Mouse (Mus musculus): Measurements from ENCODE around the gene Pald1. TPM values are rescaled to one million over a fixed set of nuclear protein-coding genes. Genes with fewer than 3 reads are reported as not detected.

Pald1 gene
- polyA plus RNA-seq, 1 experiment from 2014 or later, result 19.6 TPM

- DNase-seq (ENCODE audit: low spot score) (no peak), ATAC-seq (replicated peaks; ENCODE audit: low FRiP score, low TSS enrichment, low read depth) (no peak)
- no peaks in the 10 kb centered on the region for H3K36me3 ChIP-seq (ENCODE audit: control insufficient read depth, insufficient read depth, low read length)
- H3K9me3 ChIP-seq (ENCODE audit: control insufficient read depth, low read length), result no peaks in the 10 kb centered on the region
- H3K27ac ChIP-seq (ENCODE audit: low read depth), result no peak overlapping the region
- H3K27me3 ChIP-seq (replicated peaks; ENCODE audit: control insufficient read depth, insufficient read depth, low read length), result no peaks in the 10 kb centered on the region
- WGBS, result 36% methylated on average over 6 of the region's 6 CpGs
- H3K9ac ChIP-seq (ENCODE audit: low read length), result no peak overlapping the region
- H3K4me3 ChIP-seq (ENCODE audit: low read depth, low read length), result no peak overlapping the region
- H3K4me2 ChIP-seq (ENCODE audit: low read length), result no peak overlapping the region
- H3K4me1 ChIP-seq (replicated peaks; ENCODE audit: control insufficient read depth, insufficient read depth, low read length), result peaks cover 13% of the 10 kb centered on the region
These were observed 71.2 kb downstream of the Pald1 start for GRCm38 (mm10) chr10:61312159-61312558.

GRCm38 (mm10) chr10:61308706-61309320 is 74.5 kb downstream of the Pald1 start:
- DNase-seq (ENCODE audit: low spot score) (no peak), ATAC-seq (replicated peaks; ENCODE audit: low FRiP score, low TSS enrichment, low read depth) (no peak)
- H3K9ac ChIP-seq (ENCODE audit: low read length), result no peak overlapping the region
- WGBS, result 65% methylated on average over 12 of the region's 12 CpGs
- no peaks in the 10 kb centered on the region for H3K27me3 ChIP-seq (replicated peaks; ENCODE audit: control insufficient read depth, insufficient read depth, low read length)
- no peak overlapping the region for H3K27ac ChIP-seq (ENCODE audit: low read depth)
- H3K4me2 ChIP-seq (ENCODE audit: low read length), result no peak overlapping the region
- H3K4me1 ChIP-seq (replicated peaks; ENCODE audit: control insufficient read depth, insufficient read depth, low read length), result peaks cover 6% of the 10 kb centered on the region
- no peak overlapping the region for H3K4me3 ChIP-seq (ENCODE audit: low read depth, low read length)
- H3K36me3 ChIP-seq (ENCODE audit: control insufficient read depth, insufficient read depth, low read length), result no peaks in the 10 kb centered on the region
- H3K9me3 ChIP-seq (ENCODE audit: control insufficient read depth, low read length), result no peaks in the 10 kb centered on the region

DNA sequence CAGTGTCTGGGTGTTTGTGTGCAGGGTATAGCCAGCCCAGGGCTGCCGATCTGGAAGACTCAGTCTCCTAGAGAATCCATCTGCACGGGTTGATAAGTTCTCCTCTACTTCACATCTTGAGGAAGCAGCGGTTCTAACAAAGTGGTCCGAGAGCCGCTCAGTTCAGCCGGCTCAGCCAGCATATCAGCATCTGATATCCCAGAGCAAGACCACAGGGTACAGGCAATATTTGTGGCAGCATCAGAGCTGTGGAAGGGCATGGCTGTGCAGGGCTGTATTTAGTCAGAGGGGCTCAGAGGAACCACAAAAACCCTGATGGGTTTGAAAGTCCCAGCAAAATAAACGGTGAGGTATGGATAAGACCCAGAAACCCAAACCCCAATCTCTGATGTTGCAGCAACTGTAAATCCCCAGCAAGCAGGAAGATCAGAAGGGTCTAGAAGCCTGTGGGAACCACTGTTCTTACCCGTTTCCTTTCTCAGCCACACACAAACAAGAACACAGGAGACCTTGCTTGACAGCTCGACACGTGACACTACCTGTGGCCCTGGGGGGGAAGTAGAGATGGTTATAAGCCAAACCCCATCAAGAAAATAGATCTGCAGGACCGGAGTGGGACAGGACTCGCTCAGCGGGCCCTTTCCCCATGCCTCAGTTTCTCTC is 77.3 kb downstream of the Pald1 start:
- 86% methylated on average over 13 of the region's 13 CpGs for WGBS

DNA sequence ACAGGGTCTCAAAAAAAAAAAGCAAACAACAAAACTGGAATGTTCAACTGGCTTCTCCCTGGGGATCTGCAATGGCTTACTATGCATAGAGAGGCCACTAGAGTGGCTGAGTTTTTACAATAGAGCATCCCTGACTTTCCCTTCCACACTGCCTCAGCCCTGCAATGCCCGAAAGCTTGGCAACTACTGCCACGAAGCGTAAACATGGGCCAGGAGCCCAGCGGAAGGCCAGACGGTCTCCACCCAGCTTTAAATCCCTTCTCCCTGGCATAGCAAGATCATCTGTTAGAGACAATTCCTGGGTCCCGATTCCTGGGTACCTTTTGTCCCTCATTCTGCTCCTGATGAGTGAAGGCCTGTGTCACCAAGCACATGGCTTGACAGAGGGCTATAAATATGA is 79.3 kb downstream of the Pald1 start:
- ATAC-seq (replicated peaks; ENCODE audit: low FRiP score, low TSS enrichment, low read depth), result no peak
- Histone ChIP-seq H3K4me1 (replicated peaks; ENCODE audit: control insufficient read depth, insufficient read depth, low read length) (no peaks in the 10 kb centered on the region), H3K9me3 (ENCODE audit: control insufficient read depth, low read length) (no peaks in the 10 kb centered on the region), H3K27me3 (replicated peaks; ENCODE audit: control insufficient read depth, insufficient read depth, low read length) (no peaks in the 10 kb centered on the region), H3K36me3 (ENCODE audit: control insufficient read depth, insufficient read depth, low read length) (no peaks in the 10 kb centered on the region), H3K27ac (ENCODE audit: low read depth) (no peak overlapping the region), H3K4me3 (ENCODE audit: low read depth, low read length) (no peak overlapping the region), H3K9ac (ENCODE audit: low read length) (no peak overlapping the region), H3K4me2 (ENCODE audit: low read length) (no peak overlapping the region)
- DNase-seq (ENCODE audit: low spot score), result no peak
- WGBS, result 74% methylated on average over 6 of the region's 6 CpGs

More for the DNA sequence above, 77.3 kb downstream of the Pald1 start:
- Histone ChIP-seq H3K4me1 (replicated peaks; ENCODE audit: control insufficient read depth, insufficient read depth, low read length) (no peaks in the 10 kb centered on the region), H3K9me3 (ENCODE audit: control insufficient read depth, low read length) (no peaks in the 10 kb centered on the region), H3K4me3 (ENCODE audit: low read depth, low read length) (no peak overlapping the region), H3K4me2 (ENCODE audit: low read length) (no peak overlapping the region), H3K27ac (ENCODE audit: low read depth) (no peak overlapping the region), H3K9ac (ENCODE audit: low read length) (no peak overlapping the region), H3K27me3 (replicated peaks; ENCODE audit: control insufficient read depth, insufficient read depth, low read length) (no peaks in the 10 kb centered on the region), H3K36me3 (ENCODE audit: control insufficient read depth, insufficient read depth, low read length) (no peaks in the 10 kb centered on the region)
- ATAC-seq (replicated peaks; ENCODE audit: low FRiP score, low TSS enrichment, low read depth) (no peak), DNase-seq (ENCODE audit: low spot score) (no peak)

DNA sequence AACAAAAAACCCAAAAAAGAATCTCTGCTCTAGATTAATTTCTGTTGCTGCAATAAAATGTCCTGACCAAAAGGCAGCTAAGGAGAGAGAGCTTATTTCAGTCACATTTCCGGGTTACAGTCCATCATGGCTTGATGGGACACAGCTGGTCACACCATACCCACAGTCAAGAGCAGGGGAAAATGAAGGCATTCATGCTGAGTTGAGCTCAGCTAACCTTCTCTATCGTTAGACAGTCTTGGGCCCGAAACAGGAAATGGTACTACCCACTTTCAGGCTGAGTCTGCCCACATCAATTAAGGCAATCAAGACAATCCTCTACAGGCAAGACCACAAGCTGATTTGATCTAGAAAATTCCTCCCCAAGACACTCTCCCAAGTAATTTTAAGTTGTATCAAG is 82.3 kb downstream of the Pald1 start:
- no peak for ATAC-seq (replicated peaks; ENCODE audit: low FRiP score, low TSS enrichment, low read depth)

DNA sequence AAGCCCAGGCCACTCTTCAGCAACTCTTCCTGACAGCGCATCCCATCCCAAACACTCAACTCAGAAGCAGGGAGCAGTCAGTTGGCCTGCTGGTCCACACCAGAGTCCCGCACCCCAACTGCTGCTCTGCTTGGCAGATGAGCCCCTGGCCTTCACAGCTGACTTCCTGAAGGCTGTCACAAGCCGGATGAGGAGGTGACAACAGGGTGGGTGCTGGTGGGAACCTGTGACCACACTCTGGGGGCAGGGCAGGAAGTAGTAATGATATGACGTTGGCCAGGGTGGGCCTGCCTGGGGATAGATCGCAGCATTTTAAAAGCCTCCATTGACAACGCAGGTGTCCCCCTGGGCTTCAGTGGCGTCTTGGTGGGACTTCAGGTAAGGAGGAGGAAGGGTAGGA is 85.9 kb downstream of the Pald1 start, which contains the start of gene Prf1:
Prf1 (plus strand) TSS at position 357 of the 400 bp plus-strand sequence.
- ATAC-seq (replicated peaks; ENCODE audit: low FRiP score, low TSS enrichment, low read depth), result no peak
- WGBS, result 75% methylated on average over 7 of the region's 7 CpGs
- Histone ChIP-seq H3K36me3 (ENCODE audit: control insufficient read depth, insufficient read depth, low read length) (no peaks in the 10 kb centered on the region), H3K9me3 (ENCODE audit: control insufficient read depth, low read length) (no peaks in the 10 kb centered on the region), H3K27me3 (replicated peaks; ENCODE audit: control insufficient read depth, insufficient read depth, low read length) (no peaks in the 10 kb centered on the region), H3K4me1 (replicated peaks; ENCODE audit: control insufficient read depth, insufficient read depth, low read length) (no peaks in the 10 kb centered on the region), H3K9ac (ENCODE audit: low read length) (no peak within 1 kb of the TSS), H3K4me2 (ENCODE audit: low read length) (no peak within 1 kb of the TSS), H3K27ac (ENCODE audit: low read depth) (no peak within 1 kb of the TSS), H3K4me3 (ENCODE audit: low read depth, low read length) (no peak within 1 kb of the TSS)
- no peak for DNase-seq (ENCODE audit: low spot score)

More for the DNA sequence above, 82.3 kb downstream of the Pald1 start:
- H3K4me3 ChIP-seq (ENCODE audit: low read depth, low read length), result no peak overlapping the region
- no peaks in the 10 kb centered on the region for H3K27me3 ChIP-seq (replicated peaks; ENCODE audit: control insufficient read depth, insufficient read depth, low read length)
- no peaks in the 10 kb centered on the region for H3K9me3 ChIP-seq (ENCODE audit: control insufficient read depth, low read length)
- DNase-seq (ENCODE audit: low spot score), result no peak
- H3K4me2 ChIP-seq (ENCODE audit: low read length), result no peak overlapping the region
- H3K4me1 ChIP-seq (replicated peaks; ENCODE audit: control insufficient read depth, insufficient read depth, low read length), result no peaks in the 10 kb centered on the region
- no peaks in the 10 kb centered on the region for H3K36me3 ChIP-seq (ENCODE audit: control insufficient read depth, insufficient read depth, low read length)
- 60% methylated on average over 3 of the region's 3 CpGs for WGBS
- H3K27ac ChIP-seq (ENCODE audit: low read depth), result no peak overlapping the region
- H3K9ac ChIP-seq (ENCODE audit: low read length), result no peak overlapping the region

- Histone ChIP-seq H3K4me1 (replicated peaks; ENCODE audit: control insufficient read depth, insufficient read depth, low read length) (no peaks in the 10 kb centered on the region), H3K4me2 (ENCODE audit: low read length) (no peak overlapping the region), H3K4me3 (ENCODE audit: low read depth, low read length) (no peak overlapping the region), H3K27ac (ENCODE audit: low read depth) (no peak overlapping the region), H3K27me3 (replicated peaks; ENCODE audit: control insufficient read depth, insufficient read depth, low read length) (no peaks in the 10 kb centered on the region), H3K36me3 (ENCODE audit: control insufficient read depth, insufficient read depth, low read length) (no peaks in the 10 kb centered on the region), H3K9me3 (ENCODE audit: control insufficient read depth, low read length) (no peaks in the 10 kb centered on the region), H3K9ac (ENCODE audit: low read length) (no peak overlapping the region)
- no peak for ATAC-seq (replicated peaks; ENCODE audit: low FRiP score, low TSS enrichment, low read depth)
- WGBS, result 78% methylated on average over 8 of the region's 8 CpGs
- DNase-seq (ENCODE audit: low spot score), result no peak
These were observed 86.5 kb downstream of the Pald1 start for GRCm38 (mm10) chr10:61296713-61297445.

- Histone ChIP-seq H3K4me1 (replicated peaks; ENCODE audit: control insufficient read depth, insufficient read depth, low read length) (no peaks in the 10 kb centered on the region), H3K4me2 (ENCODE audit: low read length) (no peak overlapping the region), H3K27ac (ENCODE audit: low read depth) (no peak overlapping the region), H3K9ac (ENCODE audit: low read length) (no peak overlapping the region), H3K36me3 (ENCODE audit: control insufficient read depth, insufficient read depth, low read length) (no peaks in the 10 kb centered on the region), H3K4me3 (ENCODE audit: low read depth, low read length) (no peak overlapping the region), H3K27me3 (replicated peaks; ENCODE audit: control insufficient read depth, insufficient read depth, low read length) (no peaks in the 10 kb centered on the region), H3K9me3 (ENCODE audit: control insufficient read depth, low read length) (no peaks in the 10 kb centered on the region)
- WGBS, result 63% methylated on average over 8 of the region's 8 CpGs
- no peak for ATAC-seq (replicated peaks; ENCODE audit: low FRiP score, low TSS enrichment, low read depth)
- no peak for DNase-seq (ENCODE audit: low spot score)
These were observed 89.1 kb downstream of the Pald1 start for GRCm38 (mm10) chr10:61294242-61294641.
